Mouse (Mus musculus): ENCODE measurements at regions not wholly inside any gene's neighbourhood (a gene's known extent, or its start where the extent isn't known, plus 50 kb on each side); places are given as distances from the start of the nearest gene placed in this dataset.

DNA sequence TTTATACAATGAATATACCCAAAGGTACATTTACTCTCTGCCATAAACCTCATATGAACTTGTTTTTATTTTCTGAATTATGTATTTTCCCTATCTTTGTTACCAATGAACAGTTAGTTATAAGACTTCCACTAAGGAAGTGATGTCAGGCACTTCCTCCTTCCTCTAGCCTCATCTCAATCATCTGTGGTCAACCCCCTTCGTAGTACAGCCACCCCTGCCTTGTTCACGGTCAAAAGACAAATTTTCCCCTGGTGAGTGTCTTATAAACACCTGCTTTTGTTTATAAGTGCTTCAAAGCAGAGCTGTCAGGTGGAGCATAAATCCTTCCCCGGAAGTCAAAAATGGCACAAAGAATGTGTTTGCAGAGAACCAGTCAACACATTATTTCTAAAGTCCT, 312.0 kb downstream of the Spry2 start:
- DNase-seq (ENCODE audit: low read depth in 2 of 2, low spot score in 2 of 2) = no peak

DNA sequence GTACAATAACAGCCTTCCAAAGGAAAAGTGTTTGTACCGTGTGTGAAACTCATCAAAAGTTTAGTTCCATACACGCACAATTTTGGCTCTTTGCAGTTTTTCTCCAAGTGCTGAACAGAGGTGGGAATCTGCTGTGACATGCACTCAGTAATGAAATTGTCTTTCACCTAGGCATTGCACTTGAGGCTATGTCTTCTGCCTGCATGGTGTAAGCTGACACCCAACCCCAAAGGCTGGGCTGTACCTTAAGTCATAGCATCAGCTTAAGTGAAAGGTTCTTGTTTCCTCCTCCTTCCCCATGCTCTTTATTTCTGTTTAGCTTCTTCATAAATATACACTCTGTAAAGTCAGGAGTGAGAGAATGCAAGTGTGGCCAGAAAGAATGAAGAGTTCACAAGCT, 313.1 kb downstream of the Spry2 start:
- DNase-seq (ENCODE audit: low read depth in 2 of 2, low spot score in 2 of 2) = no peak

DNA sequence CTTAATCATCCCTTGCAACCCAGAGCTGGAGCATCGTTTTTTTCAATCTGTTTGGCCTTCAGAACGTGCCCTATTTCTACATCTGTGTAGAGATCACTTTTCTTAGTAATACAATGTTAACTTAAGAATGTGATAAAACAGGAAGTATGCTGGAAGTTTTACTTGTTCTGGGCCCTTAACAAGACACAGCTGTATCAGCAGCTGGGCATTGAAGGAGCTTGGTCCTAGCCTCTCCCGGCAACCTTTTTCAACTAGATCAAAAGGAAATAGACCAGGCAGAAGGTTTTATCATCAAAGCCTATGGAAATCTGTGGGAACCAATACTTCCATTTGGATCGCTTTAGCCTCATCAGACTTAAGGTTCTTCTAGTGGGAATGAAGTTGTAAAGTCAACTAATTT, 317.9 kb downstream of the Ndfip2 start:
- DNase-seq (ENCODE audit: low read depth in 2 of 2, low spot score in 2 of 2) = no peak

GRCm38 (mm10) chr14:105572036-105572891, 313.9 kb downstream of the Ndfip2 start:
- DNase-seq (ENCODE audit: low read depth in 2 of 2, low spot score in 2 of 2) = no peak

DNA sequence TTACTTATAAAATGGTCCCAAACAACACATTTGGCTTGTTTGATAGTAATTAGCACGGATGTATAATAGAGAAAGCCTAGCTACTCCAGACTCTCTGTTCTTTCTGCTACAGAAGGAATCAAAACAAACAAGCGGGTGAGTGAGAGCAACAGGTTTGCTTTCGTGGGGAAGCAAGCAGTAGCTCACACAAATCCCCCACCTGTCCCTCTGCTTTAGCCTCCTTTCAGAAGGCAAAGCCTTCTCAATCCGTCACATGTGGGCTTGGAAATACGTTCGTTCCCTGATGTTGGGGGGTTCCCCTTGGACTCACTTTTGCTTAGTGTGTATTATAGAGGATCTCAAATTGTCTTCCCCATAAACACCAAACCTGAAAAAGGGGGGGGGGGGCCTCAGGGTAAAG, 311.8 kb downstream of the Ndfip2 start:
- no peak for DNase-seq (ENCODE audit: low read depth in 2 of 2, low spot score in 2 of 2)

DNA sequence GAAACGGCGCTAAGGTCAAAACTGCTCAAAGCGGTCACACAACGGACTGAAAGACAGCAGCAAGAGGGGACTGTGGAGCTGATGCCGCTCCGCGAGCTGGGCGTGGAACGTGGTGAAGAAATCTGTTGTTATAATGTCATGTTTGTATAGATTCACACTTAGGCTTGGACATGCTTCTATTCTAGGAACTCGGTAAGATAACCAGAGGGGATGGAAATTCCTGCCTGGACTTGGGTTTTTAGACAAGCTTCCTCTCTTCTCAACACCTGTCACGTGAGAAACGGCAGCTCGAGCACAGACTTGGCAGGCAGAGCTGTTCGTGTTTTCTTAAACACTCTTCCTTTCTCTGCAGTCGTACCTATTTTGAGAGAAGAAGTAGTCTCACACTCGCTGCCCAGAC, 307.5 kb downstream of the Ndfip2 start:
- no peak for DNase-seq (ENCODE audit: low read depth in 2 of 2, low spot score in 2 of 2)

GRCm38 (mm10) chr14:105562843-105563242, 304.5 kb downstream of the Ndfip2 start:
- DNase-seq (ENCODE audit: low read depth in 2 of 2, low spot score in 2 of 2) = no peak

DNA sequence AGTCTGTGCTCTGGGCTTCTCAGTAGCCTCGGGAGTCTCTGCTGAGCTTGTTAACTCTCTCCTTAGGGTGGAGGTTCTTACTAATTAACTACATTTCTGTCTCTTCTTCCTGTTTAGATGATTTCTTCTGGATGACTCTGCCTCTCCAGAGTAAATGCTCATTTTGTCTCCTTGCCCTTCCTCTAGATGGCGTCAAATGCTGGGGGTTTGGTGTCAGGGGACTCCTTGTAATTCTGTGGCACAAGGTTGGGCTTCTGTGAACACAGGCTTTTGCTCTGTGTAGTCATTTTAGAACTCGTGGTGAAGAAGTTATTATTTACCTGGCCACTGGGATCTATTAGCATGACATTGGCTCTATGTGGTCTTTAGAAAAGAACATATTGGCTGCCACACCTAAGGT, 298.4 kb downstream of the Ndfip2 start:
- DNase-seq (ENCODE audit: low read depth in 2 of 2, low spot score in 2 of 2) = no peak

- no peak for DNase-seq (ENCODE audit: low read depth in 2 of 2, low spot score in 2 of 2)
Observed at GRCm38 (mm10) chr14:105544066-105544465, 285.7 kb downstream of the Ndfip2 start.

GRCm38 (mm10) chr14:105542486-105543145, 284.2 kb downstream of the Ndfip2 start:
- no peak for DNase-seq (ENCODE audit: low read depth in 2 of 2, low spot score in 2 of 2)

GRCm38 (mm10) chr14:105542090-105542485, 283.7 kb downstream of the Ndfip2 start:
- no peak for DNase-seq (ENCODE audit: low read depth in 2 of 2, low spot score in 2 of 2)

DNA sequence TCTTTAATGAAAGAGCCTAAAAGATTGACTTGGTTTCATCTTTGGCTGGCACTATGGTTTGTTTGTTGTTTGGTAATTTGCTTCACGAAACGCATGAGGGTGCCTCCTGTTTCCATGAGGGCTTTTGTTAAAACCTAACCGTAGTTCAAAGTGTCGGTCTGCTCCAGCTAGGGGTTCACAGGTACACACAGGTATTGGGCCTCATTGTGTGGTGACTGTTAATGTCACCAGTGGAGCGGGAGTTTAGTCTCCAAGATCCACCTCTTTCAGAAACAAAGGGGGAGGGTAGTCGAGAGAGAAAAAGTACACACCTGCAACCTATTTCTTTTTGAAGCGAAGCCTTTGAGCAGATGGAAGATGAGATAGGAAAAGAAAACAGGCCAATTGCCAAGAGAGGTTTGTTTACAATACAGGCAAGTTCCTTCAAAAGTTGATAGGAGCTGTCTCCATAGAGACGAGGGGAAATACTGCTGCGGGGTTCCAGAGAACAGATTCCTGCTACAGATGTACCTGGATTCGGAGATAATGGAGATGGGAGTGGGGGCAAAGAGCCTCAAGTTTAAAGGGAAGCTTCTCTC, 273.9 kb downstream of the Ndfip2 start:
- DNase-seq (ENCODE audit: low read depth in 2 of 2, low spot score in 2 of 2) = no peak

DNA sequence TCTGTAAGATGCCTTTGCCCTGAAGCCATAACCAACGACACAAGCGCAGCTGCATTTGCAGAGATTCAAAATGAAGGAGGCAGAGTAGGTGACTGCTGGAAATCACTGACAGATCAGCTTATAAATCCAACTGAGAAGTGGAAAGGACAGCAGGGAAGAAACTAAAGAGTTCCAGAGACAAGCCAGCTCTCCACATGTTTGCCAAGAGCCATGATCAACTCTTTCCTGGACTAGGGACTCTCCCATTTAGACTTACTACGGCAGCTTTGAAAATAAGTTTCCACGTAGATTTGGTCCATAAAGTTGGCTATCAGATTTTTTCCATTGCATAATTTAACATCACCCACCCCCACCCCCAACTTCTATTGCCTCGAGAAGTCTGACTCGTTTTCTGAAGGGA, 269.7 kb downstream of the Ndfip2 start:
- no peak for DNase-seq (ENCODE audit: low read depth in 2 of 2, low spot score in 2 of 2)

DNA sequence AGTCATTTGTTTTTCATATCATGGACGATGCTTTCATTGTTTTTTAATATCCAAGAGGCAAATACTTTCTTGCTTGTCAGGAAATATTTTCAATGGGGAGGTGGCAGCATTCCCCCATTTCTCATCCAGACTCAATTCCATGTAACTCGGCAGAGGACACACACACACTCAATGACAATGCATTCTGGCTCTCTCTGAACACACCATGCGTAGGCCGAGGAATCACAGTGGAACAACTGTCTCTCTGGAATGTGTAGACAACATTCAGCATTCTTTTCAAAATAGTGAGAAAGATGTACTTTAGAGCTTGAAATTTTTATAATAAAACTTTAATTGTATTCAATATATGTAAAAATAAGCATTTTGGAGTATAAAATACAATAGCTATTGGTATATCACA, 265.5 kb downstream of the Ndfip2 start:
- DNase-seq (ENCODE audit: low read depth in 2 of 2, low spot score in 2 of 2) = no peak

GRCm38 (mm10) chr14:105522279-105522678, 263.9 kb downstream of the Ndfip2 start:
- no peak for DNase-seq (ENCODE audit: low read depth in 2 of 2, low spot score in 2 of 2)

DNA sequence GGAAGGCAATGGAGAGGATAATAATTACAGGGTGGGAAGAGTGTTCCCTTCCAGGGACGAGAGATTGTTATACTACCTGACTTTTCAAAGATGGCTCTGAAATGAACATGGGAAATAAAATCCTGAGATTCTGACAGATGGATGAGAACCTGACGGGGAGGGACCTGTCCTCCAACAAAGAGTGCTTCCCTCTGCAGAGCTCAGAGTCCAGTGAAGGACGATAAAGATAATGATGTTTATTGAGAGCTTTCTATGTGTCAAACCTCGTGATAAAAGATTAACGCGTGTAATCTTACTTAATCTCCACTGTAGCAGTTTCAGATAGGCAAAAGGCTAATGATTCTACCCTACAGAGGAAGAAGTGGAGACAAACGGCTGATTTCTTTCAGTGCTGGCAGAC, 260.3 kb downstream of the Ndfip2 start:
- DNase-seq (ENCODE audit: low read depth in 2 of 2, low spot score in 2 of 2) = no peak

DNA sequence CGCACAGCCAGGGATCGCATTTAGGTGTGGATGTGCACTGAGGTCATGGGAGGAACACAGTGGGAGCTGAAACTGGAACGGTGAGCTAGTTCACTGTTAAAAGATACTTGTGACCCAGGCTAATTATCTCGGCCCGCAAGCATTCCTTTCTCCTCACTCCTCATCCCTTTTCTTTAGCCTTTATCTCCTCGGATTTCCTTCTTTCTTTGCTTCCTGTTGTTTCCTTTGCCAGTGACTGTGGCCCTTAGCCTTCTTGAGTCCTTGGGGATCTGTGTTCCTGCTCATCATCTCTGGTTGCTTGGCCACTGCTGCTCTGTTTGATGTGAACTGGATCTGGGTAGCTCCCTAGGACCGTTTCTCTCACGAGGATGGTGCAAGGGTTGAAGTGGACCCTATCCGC, 256.0 kb downstream of the Ndfip2 start:
- no peak for DNase-seq (ENCODE audit: low read depth in 2 of 2, low spot score in 2 of 2)

- DNase-seq (ENCODE audit: low read depth in 2 of 2, low spot score in 2 of 2) = no peak
Observed at GRCm38 (mm10) chr14:105512914-105513677, 254.7 kb downstream of the Ndfip2 start.

DNA sequence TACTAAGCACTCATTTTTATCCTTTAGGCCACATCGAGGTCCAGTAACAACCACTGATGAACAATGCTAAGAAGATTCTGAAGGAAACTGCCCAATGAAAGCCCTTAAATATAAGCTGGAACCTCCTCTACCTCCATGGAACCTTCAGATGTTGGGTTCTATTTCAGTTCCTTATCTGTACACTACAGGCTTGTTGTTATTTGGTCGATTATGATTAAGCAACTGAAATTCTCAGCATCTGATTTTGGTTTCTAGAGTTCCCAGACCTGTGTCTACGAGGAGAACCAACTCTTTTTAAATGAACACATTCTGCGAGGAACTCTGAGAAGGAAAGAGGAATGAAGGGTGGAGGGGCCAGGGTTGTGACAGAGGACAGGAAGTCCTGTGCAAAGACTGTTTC, 253.5 kb downstream of the Ndfip2 start:
- no peak for DNase-seq (ENCODE audit: low read depth in 2 of 2, low spot score in 2 of 2)

DNA sequence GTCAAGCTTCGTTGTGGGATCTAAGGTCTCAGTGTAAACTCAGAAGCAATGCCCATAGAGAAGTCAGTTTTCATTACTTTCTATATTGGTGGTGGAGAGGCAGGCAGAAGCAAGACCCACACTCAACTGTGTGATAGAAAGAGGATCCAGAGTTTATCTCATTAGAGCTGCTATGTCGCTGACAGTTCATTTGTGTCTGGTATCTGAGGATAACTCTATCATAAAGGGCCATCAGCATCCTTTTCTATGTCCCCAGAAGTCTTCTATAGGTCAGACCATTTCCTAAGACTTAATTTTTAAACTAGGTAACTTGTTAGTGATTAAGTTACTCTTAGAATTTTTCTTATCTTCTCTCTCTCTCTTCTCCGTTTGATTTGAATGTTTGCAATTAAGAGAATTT, 252.8 kb downstream of the Ndfip2 start:
- DNase-seq (ENCODE audit: low read depth in 2 of 2, low spot score in 2 of 2) = no peak

- no peak for DNase-seq (ENCODE audit: low read depth in 2 of 2, low spot score in 2 of 2)
Observed at GRCm38 (mm10) chr14:105505261-105505660, 246.9 kb downstream of the Ndfip2 start.

- no peak for DNase-seq (ENCODE audit: low read depth in 2 of 2, low spot score in 2 of 2)
Observed at GRCm38 (mm10) chr14:105504376-105504775, 246.0 kb downstream of the Ndfip2 start.
